Mouse (Mus musculus): ENCODE measurements around the gene Zfp882. TPM values are rescaled to one million over a fixed set of nuclear protein-coding genes. Genes with fewer than 3 reads are reported as not detected.

Zfp882 gene
- total RNA-seq, 2 experiments from 2014 or later = 2.8 to 4.2 TPM

DNA sequence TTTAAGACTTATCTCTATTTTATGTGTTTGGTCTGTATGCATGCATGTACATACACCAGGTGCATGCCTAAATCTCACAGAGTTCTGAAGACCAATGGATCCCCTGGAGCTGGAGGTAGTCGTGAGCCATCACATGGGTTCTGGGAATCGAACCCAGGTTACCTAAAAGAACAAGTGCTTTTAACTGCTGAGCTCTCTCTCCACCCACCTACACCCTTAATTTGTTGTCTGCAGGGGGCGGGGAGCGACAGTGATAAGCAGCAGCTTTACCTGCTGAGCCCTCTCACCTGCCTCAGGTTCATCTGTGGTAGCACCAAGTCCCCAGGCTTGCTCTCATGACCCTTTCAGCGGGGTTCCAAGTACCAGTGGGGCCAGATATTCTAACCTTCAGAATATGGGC lies 53.4 kb downstream of the Zfp882 start:
- no peak for TF ChIP-seq CTCF (IDR thresholded peaks at IDR 0.05)
- DNase-seq = no peak
- intact Hi-C loops (cut with DNase I) = loop anchor here (5.0 kb wide), 1 partner anchor 39 kb away; no protein-coding TSS in a partner anchor
- H3K4me3 ChIP-seq = no peak overlapping the region
- no peak overlapping the region for H3K27ac ChIP-seq

DNA sequence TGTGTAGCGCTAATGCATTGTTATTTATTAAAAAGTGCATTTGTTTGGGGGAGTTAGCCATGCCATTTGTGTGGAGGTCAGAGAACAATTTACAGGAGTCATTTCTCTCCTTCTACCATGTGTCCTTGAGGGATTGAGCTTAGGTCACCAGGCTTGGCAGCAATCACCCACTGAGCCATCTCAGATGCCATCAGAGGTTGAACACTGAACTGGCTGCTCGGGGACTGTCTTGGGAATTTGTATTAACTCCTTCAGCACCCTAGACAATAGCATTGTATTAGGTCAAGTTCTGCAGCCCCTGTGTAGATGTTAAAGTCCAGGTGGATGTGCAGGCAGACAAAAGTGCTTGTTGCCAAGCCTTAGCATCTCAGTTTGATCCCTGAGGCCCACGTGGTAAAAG lies 55.6 kb downstream of the Zfp882 start:
- intact Hi-C loops (cut with DNase I) = loop anchor here (5.0 kb wide), 1 partner anchor 42 kb away; no protein-coding TSS in a partner anchor
- no peak overlapping the region for H3K27ac ChIP-seq

DNA sequence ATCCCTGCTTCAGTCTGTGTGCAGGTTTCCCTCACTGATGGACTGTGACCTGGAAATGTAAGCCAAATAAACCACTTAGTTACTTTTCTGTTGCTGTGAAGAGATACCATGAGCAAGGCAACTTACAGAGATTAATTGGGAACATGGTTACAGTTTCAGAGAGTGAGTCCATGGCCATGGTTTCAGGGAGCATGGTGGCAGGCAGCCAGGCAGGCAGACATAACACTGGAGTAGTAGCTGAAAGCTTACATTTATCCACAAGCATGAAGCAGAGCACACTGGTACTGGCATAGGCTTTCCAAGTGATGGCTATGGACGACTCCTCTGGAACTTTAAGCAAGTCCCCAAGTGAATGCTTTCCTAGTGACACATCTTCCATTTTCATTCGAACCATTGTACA lies 56.8 kb downstream of the Zfp882 start:
- intact Hi-C loops (cut with DNase I) = no loop called here
- no peak for DNase-seq
- no peak for TF ChIP-seq CTCF (IDR thresholded peaks at IDR 0.05)
- Histone ChIP-seq H3K27ac (no peak overlapping the region), H3K4me3 (no peak overlapping the region)

More for the DNA sequence above, 55.6 kb downstream of the Zfp882 start:
- no peak overlapping the region for H3K4me3 ChIP-seq
- no peak for DNase-seq
- no peak for TF ChIP-seq CTCF (IDR thresholded peaks at IDR 0.05)

Other genes with a start within 250 kb of the Zfp882 start
- not detected for gene Unc13a, start 236.9 kb upstream of the Zfp882 start, total RNA-seq (2021)
- 1 to 10 TPM; 2.1 to 2.5 TPM for gene Jak3, start 232.3 kb upstream of the Zfp882 start, total RNA-seq (2021)
- gene Insl3, start 219.4 kb upstream of the Zfp882 start, total RNA-seq (2021) = 1 to 10 TPM in 1 of 2 experiments, not detected in 1; 1.4 TPM
- 1 to 10 TPM; 2.1 to 2.9 TPM for gene B3gnt3, start 206.8 kb upstream of the Zfp882 start, total RNA-seq (2021)
- gene Fcho1, start 182.9 kb upstream of the Zfp882 start, total RNA-seq (2021) = not detected
- gene Zfp709, start 26.6 kb upstream of the Zfp882 start, total RNA-seq (2021) = 1 to 10 TPM; 2.3 to 2.4 TPM
- gene Zfp617, start within 50 bp of the Zfp882 start, total RNA-seq (2021) = 10 to 100 TPM; 19.7 to 20.5 TPM
- 1 to 10 TPM; 2.7 to 5.4 TPM for gene Zfp961, start 42.4 kb downstream of the Zfp882 start, total RNA-seq (2021)
- under 1 TPM; 0.31 to 0.47 TPM for gene Cyp4f18, start 101.0 kb downstream of the Zfp882 start, total RNA-seq (2021)
- not detected for gene Olfr372, start 132.6 kb downstream of the Zfp882 start, total RNA-seq (2021)
- gene Olfr373, start 174.6 kb downstream of the Zfp882 start, total RNA-seq (2021) = not detected
- not detected for gene Olfr374, start 198.4 kb downstream of the Zfp882 start, total RNA-seq (2021)
- 10 to 100 TPM; 22.2 to 44.0 TPM for gene Tpm4, start 226.4 kb downstream of the Zfp882 start, total RNA-seq (2021)

All from gastrocnemius, adult 2 months (tissue).